Mouse (Mus musculus) C2C12 (cell line): ENCODE results near the gene Bcas3. TPM values are rescaled to one million over a fixed set of nuclear protein-coding genes. Genes with fewer than 3 reads are reported as not detected.

Experiments
- H3K27me3 ChIP-seq: one replicate; pipeline ENCODE4 v1.6.1; 2011; ENCODE audit not compliant: control insufficient read depth, insufficient read depth, insufficient read length
- H3K36me3 ChIP-seq: one replicate; pipeline ENCODE4 v1.6.1; 2011; ENCODE audit not compliant: control insufficient read depth, insufficient read depth
- H3K4me3 ChIP-seq: one replicate; pipeline ENCODE4 v1.5.1; 2011; ENCODE audit warnings: mild to moderate bottlenecking, control low read depth; ENCODE audit not compliant: poor library complexity, insufficient read depth, severe bottlenecking
- H3K79me2 ChIP-seq: one replicate; pipeline ENCODE4 v1.6.1; 2011; ENCODE audit not compliant: control insufficient read depth, insufficient read depth
- H3K79me3 ChIP-seq: one replicate; pipeline ENCODE4 v1.6.1; 2011; ENCODE audit warnings: low read depth, control low read depth
- H3ac ChIP-seq: one replicate; pipeline ENCODE3; 2011; ENCODE audit warnings: low read depth; ENCODE audit not compliant: control insufficient read depth, insufficient read length
- CEBPB ChIP-seq: IDR thresholded peaks from one replicate; pipeline ENCODE4 v1.6.1; 2011; ENCODE audit warnings: low read depth, mild to moderate bottlenecking, control low read depth, moderate library complexity
- CTCF ChIP-seq: IDR thresholded peaks from one replicate; pipeline ENCODE4 v1.5.1; 2011; ENCODE audit not compliant: control insufficient read depth, insufficient read depth, insufficient read length
- FOSL1 ChIP-seq: IDR thresholded peaks from one replicate; pipeline ENCODE4 v1.8.0; 2011; ENCODE audit warnings: mild to moderate bottlenecking, low read length; ENCODE audit not compliant: poor library complexity, insufficient read depth, severe bottlenecking
- MAX ChIP-seq: IDR thresholded peaks from one replicate; pipeline ENCODE4 v1.6.1; 2011; ENCODE audit warnings: mild to moderate bottlenecking, control low read depth
- MYOD1 ChIP-seq: IDR thresholded peaks from one replicate; pipeline ENCODE4 v1.6.1; 2011; ENCODE audit warnings: low read depth; ENCODE audit not compliant: control insufficient read depth, insufficient read length
- MYOG ChIP-seq: IDR thresholded peaks from one replicate; pipeline ENCODE4 v1.6.1; 2011; ENCODE audit not compliant: control insufficient read depth, insufficient read length; ENCODE audit errors: extremely low read depth
- USF1 ChIP-seq: IDR thresholded peaks from one replicate; pipeline ENCODE4 v1.6.1; 2011; ENCODE audit warnings: low read depth, mild to moderate bottlenecking, control low read depth, moderate library complexity
- polyA plus RNA-seq: library from polyadenylated mRNA; unstranded; fragments of >200 nt; fragmentation: generic; extraction: Trizol; gene quantifications from one replicate; pipeline ENCODE4 v1.2.1, GENCODE M21; 2012; ENCODE audit warnings: missing spikeins

The Bcas3 gene
- polyA plus RNA-seq, 1 experiment, result 11.1 TPM

- Histone ChIP-seq H3K79me2 (no peaks in the 10 kb centered on the region), H3ac (no peak overlapping the region), H3K4me3 (no peak overlapping the region), H3K79me3 (no peaks in the 10 kb centered on the region), H3K36me3 (no peaks in the 10 kb centered on the region), H3K27me3 (no peaks in the 10 kb centered on the region)
- TF ChIP-seq CTCF (no peak), MYOD1 (no peak), MAX (no peak), MYOG (no peak), USF1 (no peak), FOSL1 (no peak), CEBPB (no peak)
Observed at GRCm38 (mm10) chr11:85823794-85824193, 470.8 kb downstream of the Bcas3 start.

- no peaks in the 10 kb centered on the region for H3K36me3 ChIP-seq
- no peak for TF ChIP-seq MYOG
- TF ChIP-seq CEBPB, result no peak
- TF ChIP-seq CTCF, result no peak
- no peak for TF ChIP-seq USF1
- no peak for TF ChIP-seq MAX
- no peak for TF ChIP-seq FOSL1
- no peak for TF ChIP-seq MYOD1
- no peaks in the 10 kb centered on the region for H3K79me3 ChIP-seq
- H3K27me3 ChIP-seq, result peaks cover 11% of the 10 kb centered on the region
- H3ac ChIP-seq, result no peak overlapping the region
- no peaks in the 10 kb centered on the region for H3K79me2 ChIP-seq
- no peak overlapping the region for H3K4me3 ChIP-seq
Observed at GRCm38 (mm10) chr11:85825031-85825430, 472.1 kb downstream of the Bcas3 start.

GRCm38 (mm10) chr11:85825823-85826222, 472.9 kb downstream of the Bcas3 start:
- no peak overlapping the region for H3ac ChIP-seq
- TF ChIP-seq MYOG (no peak), CEBPB (no peak), MYOD1 (no peak), CTCF (no peak), FOSL1 (no peak), MAX (no peak), USF1 (no peak)
- H3K36me3 ChIP-seq, result no peaks in the 10 kb centered on the region
- H3K4me3 ChIP-seq, result no peak overlapping the region
- H3K79me3 ChIP-seq, result no peaks in the 10 kb centered on the region
- no peaks in the 10 kb centered on the region for H3K79me2 ChIP-seq
- peaks cover 13% of the 10 kb centered on the region for H3K27me3 ChIP-seq

- H3K79me2 ChIP-seq, result no peaks in the 10 kb centered on the region
- H3K27me3 ChIP-seq, result peaks cover 22% of the 10 kb centered on the region
- no peaks in the 10 kb centered on the region for H3K79me3 ChIP-seq
- no peak for TF ChIP-seq MYOG
- TF ChIP-seq MAX, result no peak
- TF ChIP-seq CEBPB, result no peak
- TF ChIP-seq MYOD1, result no peak
- TF ChIP-seq FOSL1, result no peak
- no peak for TF ChIP-seq USF1
- no peak for TF ChIP-seq CTCF
- H3ac ChIP-seq, result no peak overlapping the region
- no peaks in the 10 kb centered on the region for H3K36me3 ChIP-seq
- no peak overlapping the region for H3K4me3 ChIP-seq
Observed at GRCm38 (mm10) chr11:85827342-85827741, 474.4 kb downstream of the Bcas3 start.

- no peak overlapping the region for H3K4me3 ChIP-seq
- no peaks in the 10 kb centered on the region for H3K79me3 ChIP-seq
- H3K79me2 ChIP-seq, result no peaks in the 10 kb centered on the region
- peaks cover 22% of the 10 kb centered on the region for H3K27me3 ChIP-seq
- TF ChIP-seq FOSL1 (no peak), MYOD1 (no peak)
- H3K36me3 ChIP-seq, result no peaks in the 10 kb centered on the region
- no peak overlapping the region for H3ac ChIP-seq
Observed at GRCm38 (mm10) chr11:85828691-85829519, 475.9 kb downstream of the Bcas3 start.
